Mouse (Mus musculus) kidney, adult 10 weeks (tissue): Measurements from ENCODE around the gene Lsm12. TPM values are rescaled to one million over a fixed set of nuclear protein-coding genes. Genes with fewer than 3 reads are reported as not detected.

Experiments
- polyA plus RNA-seq: library from polyadenylated mRNA; stranded (reverse); fragments of 350-450 nt; fragmentation: Illumina TruSeq; extraction: RNeasy Lipid Tissue Mini Kit (QIAGEN cat#74804); gene quantifications from one replicate; pipeline ENCODE4 v1.2.3, GENCODE M21; 2014; ENCODE audit warnings: low read depth, low replicate concordance

The Lsm12 gene
- 31.2 TPM for polyA plus RNA-seq

GRCm38 (mm10) chr11:102184646-102185495 is at the start of gene Lsm12:
Gene Lsm12, minus strand, starts transcription at chr11:102185296.

DNA sequence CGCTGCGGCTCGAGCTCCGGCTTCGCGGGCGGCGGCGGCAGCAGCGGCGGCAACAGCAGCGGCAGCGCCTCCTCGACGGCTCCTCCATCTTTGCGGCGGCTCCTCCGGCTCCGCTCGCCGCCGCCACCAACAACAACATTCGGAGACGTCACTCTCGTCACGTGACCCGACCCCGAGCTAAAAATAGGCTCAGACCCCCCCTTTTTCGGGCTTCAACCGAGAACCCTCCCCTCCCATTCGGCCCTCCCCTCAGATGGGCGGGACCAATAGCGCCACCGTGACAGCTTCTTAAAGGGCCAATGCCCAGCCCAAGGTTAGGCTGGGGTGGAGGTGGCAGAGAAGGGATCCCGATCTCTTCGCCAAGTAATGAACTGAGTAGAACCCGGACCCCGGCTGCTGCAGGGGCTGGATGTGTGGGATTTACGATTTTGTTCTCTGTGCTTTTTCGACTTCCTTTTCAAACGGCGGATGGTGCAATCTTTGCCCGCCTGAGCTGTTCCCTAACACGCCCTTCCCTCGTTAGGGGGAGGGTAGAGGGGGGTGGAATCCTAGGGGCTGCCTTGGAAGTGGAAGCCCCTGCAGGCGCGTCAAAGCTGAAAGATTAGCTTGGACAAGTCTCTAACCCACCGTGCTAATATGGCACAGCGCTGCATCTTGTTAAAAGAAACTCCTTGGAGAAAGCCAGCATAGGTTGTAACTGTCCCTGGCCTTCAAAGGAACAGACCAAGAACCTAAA is 45.1 kb upstream of the Lsm12 start, which contains the start of gene Hdac5:
Gene Hdac5 (minus strand): TSS at position 161 of the 736 bp plus-strand sequence.

DNA sequence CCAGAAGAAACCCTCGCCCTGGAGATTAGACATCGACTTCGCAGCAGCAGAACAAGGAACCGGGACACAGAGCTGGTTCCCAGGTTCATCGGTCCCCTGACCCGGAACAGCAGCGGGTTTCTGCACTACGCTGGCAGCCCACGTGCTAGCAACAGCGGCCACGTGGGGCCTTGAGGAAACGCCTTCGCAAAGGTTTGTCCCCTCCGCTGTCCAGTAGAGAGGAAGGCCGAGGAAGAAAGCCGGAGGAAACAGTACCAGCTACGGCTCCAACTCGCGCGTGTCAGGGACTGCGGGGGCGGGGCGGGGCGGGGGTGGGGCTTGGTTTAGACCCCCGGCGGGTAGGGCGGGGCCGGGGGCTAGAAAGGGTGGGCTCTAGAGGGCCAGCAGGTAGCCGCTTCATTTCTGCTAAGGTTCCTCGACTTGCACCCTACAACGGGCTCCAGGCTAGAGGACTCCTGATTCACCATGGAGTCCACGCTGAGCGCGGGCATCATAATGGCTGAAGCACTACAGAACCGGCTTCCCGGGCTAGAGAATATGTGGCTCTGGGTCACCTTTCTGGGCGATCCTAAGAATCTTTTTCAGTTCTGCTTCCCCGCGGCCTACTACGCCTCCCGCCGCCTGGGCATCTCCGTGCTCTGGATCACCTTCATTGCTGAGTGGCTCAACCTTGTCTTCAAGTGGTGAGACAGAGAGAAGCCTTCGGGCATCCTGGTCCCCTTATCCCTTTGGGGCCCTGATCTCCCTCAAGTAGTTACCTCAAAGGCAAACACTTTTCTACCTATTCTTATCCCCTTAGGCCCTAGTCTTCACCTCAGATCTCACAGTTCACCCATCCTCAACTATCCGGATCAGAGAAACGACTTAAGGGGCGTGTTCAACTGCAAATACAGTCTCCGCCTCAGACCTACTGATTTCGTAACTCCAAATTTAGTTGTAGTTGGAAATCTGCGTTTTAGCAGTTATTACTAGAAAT is 4.7 kb upstream of the Lsm12 start, which contains the start of gene G6pc3:
Gene G6pc3 (plus strand): TSS at position 160 of the 976 bp plus-strand sequence.

GRCm38 (mm10) chr11:102156039-102156785 is 28.9 kb downstream of the Lsm12 start, which contains the start of gene Tmem101:
Gene Tmem101, minus strand, starts transcription at chr11:102156404.

DNA sequence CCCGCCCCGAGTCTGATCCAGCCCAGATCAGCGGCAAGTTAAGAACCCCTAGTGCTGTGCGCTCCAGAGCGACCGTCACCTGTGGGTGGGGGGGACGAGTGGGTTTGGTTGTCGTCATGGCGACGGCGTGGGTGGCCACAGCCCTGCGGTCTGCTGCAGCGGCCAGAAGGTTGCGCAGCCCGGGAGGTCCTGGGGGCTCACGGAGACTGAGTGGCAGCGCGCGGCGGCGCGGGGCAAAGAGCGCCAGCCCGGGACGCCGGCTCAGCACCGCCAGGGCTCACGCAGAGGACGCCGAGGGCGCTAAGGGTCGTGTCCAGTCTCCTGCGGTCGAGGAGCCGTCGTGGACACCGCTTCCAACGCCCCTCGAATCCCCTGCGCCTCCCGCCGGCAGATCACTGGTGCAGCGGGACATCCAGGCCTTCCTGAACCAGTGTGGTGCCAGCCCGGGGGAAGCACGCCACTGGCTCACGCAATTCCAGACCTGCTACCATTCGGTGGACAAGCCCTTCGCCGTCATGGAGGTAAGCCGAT is 39.6 kb downstream of the Lsm12 start, which contains the start of gene Nags:
Gene Nags (plus strand): TSS at position 43 of the 531 bp plus-strand sequence.

Other genes with a start within 250 kb of the Lsm12 start
- gene Sost, start 218.3 kb downstream of the Lsm12 start, polyA plus RNA-seq, result 0.28 TPM
- not detected for gene Cfap97d1, start 201.0 kb downstream of the Lsm12 start, polyA plus RNA-seq
- 32.9 TPM for gene Dusp3, start 198.3 kb downstream of the Lsm12 start, polyA plus RNA-seq
- gene Mpp3, start 156.8 kb downstream of the Lsm12 start, polyA plus RNA-seq, result 0.44 TPM
- gene Cd300lg, start 143.8 kb downstream of the Lsm12 start, polyA plus RNA-seq, result 19.1 TPM
- 0.49 TPM for gene Mpp2, start 96.8 kb downstream of the Lsm12 start, polyA plus RNA-seq
- gene Ppy, start 84.0 kb downstream of the Lsm12 start, polyA plus RNA-seq, result not detected
- not detected for gene Pyy, start 77.5 kb downstream of the Lsm12 start, polyA plus RNA-seq
- not detected for gene Nags, start 39.8 kb downstream of the Lsm12 start, polyA plus RNA-seq
- gene Tmem101, start 28.9 kb downstream of the Lsm12 start, polyA plus RNA-seq, result 2.8 TPM
- 0.93 TPM for gene G6pc3, start 4.3 kb upstream of the Lsm12 start, polyA plus RNA-seq
- 0.44 TPM for gene Hdac5, start 44.9 kb upstream of the Lsm12 start, polyA plus RNA-seq
- not detected for gene BC030867, start 63.6 kb upstream of the Lsm12 start, polyA plus RNA-seq
- gene Asb16, start 83.4 kb upstream of the Lsm12 start, polyA plus RNA-seq, result not detected
- gene Tmub2, start 99.6 kb upstream of the Lsm12 start, polyA plus RNA-seq, result 7.2 TPM
- gene Atxn7l3, start 111.3 kb upstream of the Lsm12 start, polyA plus RNA-seq, result 4.4 TPM
- 31.2 TPM for gene Ubtf, start 134.4 kb upstream of the Lsm12 start, polyA plus RNA-seq
- gene Slc4a1, start 180.9 kb upstream of the Lsm12 start, polyA plus RNA-seq, result 8.4 TPM
- not detected for gene Rundc3a, start 208.1 kb upstream of the Lsm12 start, polyA plus RNA-seq
- 21.5 TPM for gene Slc25a39, start 222.7 kb upstream of the Lsm12 start, polyA plus RNA-seq
- 8.7 TPM for gene Grn, start 245.0 kb upstream of the Lsm12 start, polyA plus RNA-seq